Mouse (Mus musculus): ENCODE data around the gene Vmn2r115.
"Not testable (repeated sequence)": the region's sequence is repeated elsewhere in the genome, so short reads cannot be mapped to it uniquely, and the experiment has no call there.

The Vmn2r115 gene

DNA sequence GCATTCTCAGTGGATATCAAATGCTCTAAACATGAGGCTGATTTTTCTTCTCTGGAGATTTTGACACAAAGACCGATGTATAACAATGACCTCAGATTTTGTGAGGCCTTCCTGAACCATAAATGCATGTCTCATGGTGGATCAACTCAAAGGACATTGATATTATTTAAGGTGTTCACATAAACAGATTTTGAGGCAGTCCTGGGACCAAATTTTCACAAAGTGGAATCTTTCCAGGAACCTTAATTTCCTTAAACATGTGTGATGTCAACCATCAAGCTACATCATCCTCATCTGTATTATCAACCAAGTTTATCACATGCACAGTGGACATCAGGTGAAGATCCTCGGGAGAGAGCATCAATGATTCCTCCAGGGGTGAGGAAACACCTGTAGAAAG is at the start of gene Vmn2r115:
TSS of gene Vmn2r115 (plus strand) at position 301 of the 400 bp plus-strand sequence.
- DNase-seq (ENCODE audit: low spot score in 2 of 2): not testable (repeated sequence)

DNA sequence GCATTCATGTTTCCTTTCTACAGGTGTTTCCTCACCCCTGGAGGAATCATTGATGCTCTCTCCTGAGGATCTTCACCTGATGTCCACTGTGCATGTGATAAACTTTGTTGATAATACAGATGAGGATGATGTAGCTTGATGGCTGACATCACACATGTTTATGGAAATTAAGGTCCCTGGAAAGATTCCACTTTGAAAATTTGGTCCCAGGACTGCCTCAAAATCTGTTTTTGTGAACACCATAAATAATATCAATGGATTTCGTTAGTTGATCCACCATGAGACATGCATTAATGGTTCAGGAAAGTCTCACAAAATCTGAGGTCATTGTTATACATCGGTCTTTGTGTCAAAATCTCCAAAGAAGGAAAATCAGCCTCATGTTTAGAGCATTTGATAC is 31.1 kb upstream of the Vmn2r115 start, which contains the start of gene Vmn2r114:
TSS of gene Vmn2r114 (minus strand) at position 101 of the 400 bp plus-strand sequence.
- DNase-seq (ENCODE audit: low spot score in 2 of 2): not testable (repeated sequence)

DNA sequence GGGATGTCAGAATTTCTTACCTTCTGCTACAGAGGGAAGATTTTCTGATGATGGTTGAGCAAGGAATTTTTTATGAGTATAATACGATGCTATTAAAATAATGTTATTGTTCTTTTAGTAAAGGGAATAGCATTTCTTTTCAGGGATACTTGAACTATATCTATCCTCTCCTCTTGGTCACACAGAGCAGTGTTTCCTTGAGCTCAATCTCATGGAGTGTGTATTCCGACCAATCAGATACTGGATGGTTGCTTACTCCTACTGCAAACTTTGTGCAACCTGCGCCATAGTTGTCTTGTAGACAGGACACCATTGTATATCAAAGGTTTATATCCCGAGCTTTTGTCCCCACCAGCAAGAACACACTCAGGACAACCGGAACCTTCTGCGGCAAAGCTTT is 12.9 kb upstream of the Vmn2r115 start:
- DNase-seq (ENCODE audit: low spot score in 2 of 2): no peak

DNA sequence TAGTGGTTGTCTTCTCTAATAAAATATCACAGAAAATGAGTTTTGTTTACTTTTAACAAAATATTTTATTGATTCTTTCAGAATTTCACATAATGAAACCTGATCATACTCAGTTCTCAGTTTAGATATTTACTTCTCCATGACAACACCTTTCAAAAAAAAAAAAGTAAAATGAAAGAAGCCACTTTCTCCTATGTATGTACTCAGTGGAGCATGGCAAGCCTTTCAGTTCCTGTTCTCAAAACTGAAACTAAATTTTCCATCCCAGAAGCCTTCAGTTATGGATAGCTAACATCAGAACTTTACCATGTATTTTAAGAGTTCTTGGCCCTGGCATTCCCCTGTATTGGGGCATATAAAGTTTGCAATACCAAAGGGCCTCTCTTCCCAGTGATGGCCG is 8.1 kb downstream of the Vmn2r115 start:
- DNase-seq (ENCODE audit: low spot score in 2 of 2): no peak

DNA sequence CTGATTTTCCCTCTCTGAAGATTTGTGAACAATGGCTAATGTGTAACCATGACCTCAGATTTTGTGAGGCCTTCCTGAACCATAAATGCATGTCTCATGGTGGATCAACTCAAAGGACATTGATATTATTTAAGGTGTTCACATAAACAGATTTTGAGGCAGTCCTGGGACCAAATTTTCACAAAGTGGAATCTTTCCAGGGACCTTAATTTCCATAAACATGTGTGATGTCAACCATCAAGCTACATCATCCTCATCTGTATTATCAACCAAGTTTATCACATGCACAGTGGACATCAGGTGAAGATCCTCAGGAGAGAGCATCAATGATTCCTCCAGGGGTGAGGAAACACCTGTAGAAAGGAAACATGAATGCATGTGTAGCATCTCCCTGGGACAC is 40.8 kb downstream of the Vmn2r115 start, which contains the start of gene Vmn2r116:
TSS of gene Vmn2r116 (plus strand) at position 301 of the 400 bp plus-strand sequence.
- not testable (repeated sequence) for DNase-seq (ENCODE audit: low spot score in 2 of 2)
